Mouse (Mus musculus) stomach, embryonic 14.5 days (tissue): ENCODE data around the gene Cela3a. TPM values are rescaled to one million over a fixed set of nuclear protein-coding genes. Genes with fewer than 3 reads are reported as not detected.
A peak's percentile ranks its signal among the peaks of the same experiment; 100 is the strongest.

Experiments
- ATAC-seq: fragments of 200-750 bp; cut with Nextera tagmentation; 2 replicates; pipeline ENCODE4 v1.8.0; 2017; ENCODE audit warnings: low read depth, moderate TSS enrichment; ENCODE audit not compliant: insufficient number of reproducible peaks, insufficient read depth, low FRiP score
- H3K27ac ChIP-seq: fragments of 300-500 bp; sonication (generic); 2 replicates; pipeline ENCODE4 v1.5.1; 2014; ENCODE audit warnings: mild to moderate bottlenecking, low read length, moderate library complexity, mixed read lengths
- H3K27me3 ChIP-seq: fragments of 300-500 bp; sonication (generic); 2 replicates; pipeline ENCODE4 v1.6.1; 2014; ENCODE audit warnings: low read length, control low read depth, mixed read lengths; ENCODE audit not compliant: control insufficient read depth, insufficient read depth
- H3K36me3 ChIP-seq: fragments of 300-500 bp; sonication (generic); 2 replicates; pipeline ENCODE4 v1.6.1; 2014; ENCODE audit warnings: mild to moderate bottlenecking, control low read depth, low read length, moderate library complexity, mixed read lengths; ENCODE audit not compliant: control insufficient read depth, insufficient read depth
- H3K4me1 ChIP-seq: fragments of 300-500 bp; sonication (generic); 2 replicates; pipeline ENCODE4 v1.6.1; 2014; ENCODE audit warnings: low read length, control low read depth, mixed read lengths; ENCODE audit not compliant: control insufficient read depth, insufficient read depth
- H3K4me2 ChIP-seq: fragments of 300-500 bp; sonication (generic); replicated peaks from 2 replicates; pipeline ENCODE4 v1.6.1; 2014; ENCODE audit warnings: low read depth, low read length, control low read depth
- H3K4me3 ChIP-seq: fragments of 300-500 bp; sonication (generic); 2 replicates; pipeline ENCODE4 v1.5.1; 2014; ENCODE audit warnings: low read depth, low read length, control low read depth
- H3K9ac ChIP-seq: fragments of 300-500 bp; sonication (generic); replicated peaks from 2 replicates; pipeline ENCODE4 v1.6.1; 2014; ENCODE audit warnings: low read depth, mild to moderate bottlenecking, control low read depth, low read length, moderate library complexity, mixed read lengths
- H3K9me3 ChIP-seq: fragments of 300-500 bp; sonication (generic); 2 replicates; pipeline ENCODE4 v1.6.1; 2016; ENCODE audit warnings: low read depth, low read length, control low read depth; ENCODE audit not compliant: control insufficient read depth
- WGBS: fragments of 180-500 bp; shearing (Covaris S2); extraction: QIAGEN DNeasy Blood & Tissue Kit; methylation state at CpG from one replicate; pipeline ENCODE4 v1.1.7; 2014; 5-methylcytosine and 5-hydroxymethylcytosine counted together
- polyA plus RNA-seq: library from polyadenylated mRNA; unstranded; fragments of >200 nt; fragmentation: Nextera tagmentation; extraction: Ambion mirVana; gene quantifications from 2 replicates; pipeline ENCODE4 v1.2.1, GENCODE M21; 2014

Cela3a gene
- polyA plus RNA-seq, 1 experiment from 2014 or later: not detected

DNA sequence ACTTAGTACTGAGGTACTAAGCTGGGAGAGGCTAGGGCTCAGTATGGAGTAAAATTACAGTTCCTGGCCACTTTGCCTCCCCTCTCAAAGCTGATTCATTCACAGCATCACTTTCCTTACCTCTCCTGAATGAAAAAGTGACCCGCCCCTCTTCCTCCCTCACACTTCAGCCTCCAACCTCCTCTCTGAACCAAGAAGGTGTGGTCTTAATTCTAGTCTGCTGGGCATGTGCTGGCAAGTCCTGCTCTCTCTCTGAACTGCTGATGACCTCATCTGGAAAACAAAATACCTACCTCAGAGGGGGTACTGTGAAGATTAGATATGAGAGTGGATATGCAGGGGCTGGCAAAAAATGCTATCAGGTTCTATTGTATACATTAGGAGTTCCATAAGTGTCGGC lies 39.5 kb upstream of the Cela3a start:
- no peak overlapping the region for H3K4me3 ChIP-seq
- no peak overlapping the region for H3K9ac ChIP-seq
- WGBS: 42% methylated on average over 2 of the region's 2 CpGs
- no peaks in the 10 kb centered on the region for H3K27me3 ChIP-seq
- H3K27ac ChIP-seq: peak overlapping the region; percentile 44; the same call in 1 of the 2 replicates
- ATAC-seq: peak; percentile 59
- no peaks in the 10 kb centered on the region for H3K9me3 ChIP-seq
- peaks cover 12% of the 10 kb centered on the region for H3K4me1 ChIP-seq
- no peak overlapping the region for H3K4me2 ChIP-seq
- no peaks in the 10 kb centered on the region for H3K36me3 ChIP-seq

DNA sequence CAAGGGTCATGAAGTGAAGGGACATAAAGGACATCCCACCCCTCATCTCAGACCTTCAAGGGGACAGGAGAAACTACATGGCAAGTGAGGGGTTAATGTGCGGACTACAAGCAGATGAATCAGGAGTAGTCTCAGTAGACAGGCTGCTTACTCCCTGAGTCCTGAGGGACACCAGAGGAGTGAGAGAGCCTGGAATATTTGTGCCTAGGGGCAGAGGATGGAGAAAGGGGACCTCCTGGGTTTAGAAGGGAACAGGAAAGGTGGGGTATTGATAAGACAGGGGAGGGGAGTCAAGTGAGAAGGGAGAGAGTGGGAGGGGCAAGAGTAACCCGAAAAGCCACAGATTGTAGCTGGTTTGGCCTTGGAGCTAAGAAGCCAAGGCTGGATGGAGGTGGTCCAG lies 39.0 kb upstream of the Cela3a start:
- no peaks in the 10 kb centered on the region for H3K36me3 ChIP-seq
- peak overlapping the region; percentile 44; the same call in 1 of the 2 replicates for H3K27ac ChIP-seq
- H3K4me3 ChIP-seq: no peak overlapping the region
- no peaks in the 10 kb centered on the region for H3K9me3 ChIP-seq
- no peak overlapping the region for H3K9ac ChIP-seq
- WGBS: 34% methylated on average over 2 of the region's 2 CpGs
- H3K4me1 ChIP-seq: peaks cover 16% of the 10 kb centered on the region
- no peak overlapping the region for H3K4me2 ChIP-seq
- no peak for ATAC-seq
- H3K27me3 ChIP-seq: no peaks in the 10 kb centered on the region

DNA sequence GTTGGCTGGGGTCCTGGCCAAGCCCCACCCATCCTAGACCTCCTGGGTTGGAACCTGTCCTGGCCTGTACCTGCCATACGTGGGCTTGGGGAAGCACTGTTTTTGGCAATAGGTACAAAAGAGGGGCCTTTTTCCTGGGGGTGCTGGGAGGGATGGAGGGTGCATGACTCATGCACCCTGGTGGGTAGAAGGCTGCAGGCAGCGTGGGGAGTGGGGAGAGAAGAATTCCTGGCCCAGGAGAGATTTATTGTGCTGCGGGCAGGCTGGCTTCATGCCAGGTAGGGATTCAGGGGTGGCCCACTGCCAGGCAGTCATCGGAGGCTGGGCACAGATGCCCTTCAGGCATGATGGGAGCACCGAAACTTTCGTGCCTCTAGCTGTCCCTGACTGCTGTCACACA lies 38.6 kb upstream of the Cela3a start:
- no peak for ATAC-seq
- Histone ChIP-seq H3K9ac (no peak overlapping the region), H3K27me3 (no peaks in the 10 kb centered on the region), H3K27ac (0 out of 2 replicates have a peak overlapping the region, but pooled peaks have one; percentile 44), H3K4me1 (peaks cover 16% of the 10 kb centered on the region), H3K4me2 (no peak overlapping the region), H3K4me3 (no peak overlapping the region), H3K9me3 (no peaks in the 10 kb centered on the region), H3K36me3 (no peaks in the 10 kb centered on the region)
- WGBS: 26% methylated on average over 6 of the region's 6 CpGs

DNA sequence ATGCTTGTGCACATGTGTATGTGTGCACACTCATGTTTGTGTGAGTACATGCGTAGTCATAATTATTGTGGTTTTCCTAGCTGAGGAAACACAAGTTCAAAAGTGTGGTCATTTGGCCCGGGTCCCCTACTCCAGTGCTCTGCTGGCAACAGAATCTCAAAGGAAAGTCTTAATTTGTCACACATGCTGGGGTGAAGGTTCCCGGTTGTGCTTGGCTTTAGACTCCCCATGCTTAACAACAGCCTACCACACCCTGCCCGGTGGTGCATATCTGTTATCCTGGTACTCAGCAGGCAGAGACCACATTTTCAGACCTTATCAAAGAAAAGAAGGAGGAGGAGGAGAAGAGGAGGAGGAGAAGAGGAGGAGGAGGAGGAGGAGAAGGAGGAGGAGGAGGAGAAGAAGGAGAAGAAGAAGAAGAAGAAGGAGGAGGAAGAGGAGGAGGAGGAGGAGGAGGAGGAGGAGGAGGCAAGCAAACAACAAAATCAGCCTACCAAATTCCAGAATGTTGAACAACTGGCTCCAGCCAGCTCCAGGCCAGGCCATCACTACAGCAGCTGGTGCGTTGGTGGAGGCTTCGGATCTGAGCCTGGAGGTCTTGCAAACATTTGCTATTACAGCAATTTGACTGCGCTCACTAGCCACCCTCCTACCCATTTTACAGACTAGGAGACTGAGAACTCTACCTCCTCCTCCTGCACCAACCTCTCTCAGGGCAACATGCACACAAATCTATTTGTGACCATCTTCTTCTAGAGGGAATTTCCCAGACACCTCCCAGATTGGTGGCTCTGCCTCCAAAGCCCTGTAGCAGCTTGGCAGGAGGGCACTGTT lies 38.0 kb upstream of the Cela3a start:
- Histone ChIP-seq H3K9ac (no peak overlapping the region), H3K27me3 (no peaks in the 10 kb centered on the region), H3K4me1 (peaks cover 16% of the 10 kb centered on the region), H3K9me3 (no peaks in the 10 kb centered on the region), H3K4me2 (no peak overlapping the region), H3K36me3 (no peaks in the 10 kb centered on the region), H3K4me3 (no peak overlapping the region), H3K27ac (no peak overlapping the region)
- WGBS: 57% methylated on average over 7 of the region's 7 CpGs
- no peak for ATAC-seq

DNA sequence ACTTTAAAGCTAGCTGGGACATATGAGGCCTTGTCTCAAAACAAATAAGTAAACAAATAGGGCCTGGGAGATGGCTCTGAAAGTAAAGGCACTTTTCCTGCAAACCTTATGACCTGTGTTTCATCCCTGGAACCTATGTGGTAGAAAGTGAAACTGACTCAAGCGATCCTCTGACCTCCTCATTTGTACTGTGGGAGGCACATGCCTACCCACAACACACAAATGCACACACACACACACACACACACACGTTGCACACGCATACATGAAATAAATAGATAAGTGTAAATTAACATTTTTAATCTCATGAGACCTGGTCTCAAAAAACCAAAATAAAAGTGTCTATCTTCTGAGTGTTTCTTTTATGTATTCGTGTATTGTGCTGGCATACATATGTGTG lies 36.3 kb upstream of the Cela3a start:
- no peak overlapping the region for H3K9ac ChIP-seq
- no peaks in the 10 kb centered on the region for H3K27me3 ChIP-seq
- WGBS: 83% methylated on average over 4 of the region's 4 CpGs
- no peak overlapping the region for H3K4me2 ChIP-seq
- H3K4me3 ChIP-seq: no peak overlapping the region
- no peak overlapping the region for H3K27ac ChIP-seq
- peaks cover 16% of the 10 kb centered on the region for H3K4me1 ChIP-seq
- no peak for ATAC-seq
- H3K36me3 ChIP-seq: no peaks in the 10 kb centered on the region
- no peaks in the 10 kb centered on the region; the same call in 1 of the 2 replicates for H3K9me3 ChIP-seq

DNA sequence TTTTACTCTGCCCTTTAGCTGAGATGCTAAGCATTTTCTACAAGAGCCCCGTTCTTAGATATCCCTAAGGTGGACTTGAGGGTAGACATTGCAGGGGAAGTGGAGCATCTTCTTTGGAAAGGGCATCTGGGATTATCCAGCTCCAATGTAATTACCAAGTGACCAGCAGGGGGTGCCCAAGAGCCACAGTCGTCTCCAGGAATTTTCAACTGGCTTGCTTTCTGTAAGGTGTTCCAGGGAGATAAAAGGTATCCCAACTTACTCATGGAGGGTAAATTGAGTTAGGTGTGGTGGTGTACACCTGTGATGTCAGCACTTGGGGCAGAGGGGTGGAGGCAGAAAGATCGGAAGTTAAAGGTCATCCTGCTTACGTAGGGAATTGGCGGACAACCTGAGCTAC lies 34.0 kb upstream of the Cela3a start:
- H3K9ac ChIP-seq: no peak overlapping the region
- WGBS: 7% methylated on average over 5 of the region's 5 CpGs
- H3K4me1 ChIP-seq: peaks cover 12% of the 10 kb centered on the region
- no peak overlapping the region for H3K27ac ChIP-seq
- H3K4me3 ChIP-seq: no peak overlapping the region
- ATAC-seq: no peak
- no peak overlapping the region for H3K4me2 ChIP-seq
- H3K27me3 ChIP-seq: no peaks in the 10 kb centered on the region
- no peaks in the 10 kb centered on the region for H3K36me3 ChIP-seq
- H3K9me3 ChIP-seq: no peaks in the 10 kb centered on the region; the same call in 1 of the 2 replicates

DNA sequence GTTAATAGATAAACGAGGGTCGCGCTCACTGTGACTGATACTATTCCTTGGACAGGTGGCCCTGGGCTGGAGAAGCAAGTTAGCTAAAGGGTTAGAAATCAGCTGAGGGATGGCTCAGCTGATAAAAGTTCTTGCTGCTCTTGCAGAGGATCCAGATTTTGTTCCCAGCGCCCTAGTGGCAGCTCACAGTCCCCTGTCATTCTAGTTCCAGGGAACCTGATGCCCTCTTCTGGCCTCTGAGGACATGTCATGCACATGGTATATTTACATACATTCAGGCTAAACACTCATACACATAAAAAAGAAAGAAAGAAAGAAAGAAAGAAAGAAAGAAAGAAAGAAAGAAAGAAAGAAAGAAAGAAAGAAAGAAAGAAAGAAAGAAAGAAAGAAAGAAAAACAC lies 31.7 kb upstream of the Cela3a start:
- H3K27me3 ChIP-seq: no peaks in the 10 kb centered on the region
- H3K4me3 ChIP-seq: no peak overlapping the region
- H3K9me3 ChIP-seq: no peaks in the 10 kb centered on the region; the same call in 1 of the 2 replicates
- 0 out of 2 replicates have a peak, but pooled peaks cover 4% of the 10 kb centered on the region for H3K4me1 ChIP-seq
- H3K36me3 ChIP-seq: no peaks in the 10 kb centered on the region
- WGBS: 87% methylated on average over 4 of the region's 4 CpGs
- H3K9ac ChIP-seq: no peak overlapping the region
- H3K27ac ChIP-seq: no peak overlapping the region
- no peak overlapping the region for H3K4me2 ChIP-seq
- ATAC-seq: no peak

DNA sequence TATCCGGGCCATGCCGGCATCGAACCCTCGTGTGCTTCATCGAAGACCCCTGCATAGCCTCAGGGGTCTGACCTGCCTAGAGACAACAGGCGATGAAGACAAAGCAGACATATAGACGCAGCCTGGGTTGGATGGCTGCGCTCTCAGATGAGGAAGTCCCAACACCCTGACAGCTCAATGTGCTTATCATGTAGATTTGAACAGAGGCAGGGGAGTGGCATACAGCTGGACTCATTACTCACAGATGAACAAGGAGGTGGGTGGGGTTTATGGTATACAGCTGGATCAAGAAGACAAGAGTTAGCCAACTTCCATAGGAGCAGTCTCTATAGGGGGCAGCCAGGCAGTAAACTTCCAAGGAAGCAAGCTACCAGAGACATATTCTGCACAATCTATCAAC lies 29.3 kb upstream of the Cela3a start:
- Histone ChIP-seq H3K36me3 (no peaks in the 10 kb centered on the region), H3K4me3 (no peak overlapping the region), H3K4me1 (0 out of 2 replicates have a peak, but pooled peaks cover 2% of the 10 kb centered on the region), H3K9me3 (no peaks in the 10 kb centered on the region; the same call in 1 of the 2 replicates), H3K9ac (no peak overlapping the region), H3K27ac (no peak overlapping the region), H3K4me2 (no peak overlapping the region), H3K27me3 (no peaks in the 10 kb centered on the region)
- peak; percentile 28; the same call in 1 of the 2 replicates for ATAC-seq
- 90% methylated on average over 8 of the region's 8 CpGs for WGBS
